ENCODE assay signal across 18 mouse cellular contexts in the genomic region with DNA sequence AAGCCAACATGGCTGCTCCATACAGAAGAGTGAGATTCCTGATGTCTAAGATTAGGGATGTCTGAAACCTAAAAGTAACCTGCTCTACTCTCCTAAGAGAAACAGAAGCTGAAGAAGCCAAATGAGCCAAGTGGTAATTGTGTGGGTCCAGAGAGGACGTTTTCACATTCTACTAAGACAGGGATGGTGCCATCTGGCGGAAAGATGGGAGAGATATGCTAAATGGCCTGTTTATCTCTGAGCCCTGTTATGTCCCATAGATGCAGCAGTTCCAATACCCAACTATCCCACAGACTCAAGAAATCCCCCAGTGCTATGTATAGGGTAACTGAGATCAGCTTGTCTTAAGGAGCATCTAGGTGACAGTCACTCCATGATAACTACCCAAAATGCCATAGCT.
A peak's percentile ranks its signal among the peaks of the same experiment; 100 is the strongest.
DNase-seq lines count a peak whose midpoint lies in the region; ATAC-seq and TF ChIP-seq lines count a peak whose summit lies in the region.
"Had no signal": no experiment of that assay in that cellular context is flagged by ENCODE, and none has a peak within 500 bp of the region (broad histone marks: within the 10 kb centered on the region; RNA-seq: fewer than 3 reads in every experiment).

No protein-coding gene starts in this region.

- 0 out of 2 replicates have a peak, but pooled peaks have one; percentile 8 for TF ChIP-seq CTCF in forebrain, postnatal 0 days (IDR thresholded peaks at IDR 0.05; ENCODE audit: low read depth)
- no peak for TF ChIP-seq CTCF in olfactory bulb, adult 2 months (IDR thresholded peaks at IDR 0.05; ENCODE audit: insufficient read depth, low read depth, low read length)

- H3K27ac ChIP-seq in forebrain, postnatal 0 days (ENCODE audit: low read depth, low read length), result no peak overlapping the region
- no peak overlapping the region for H3K27ac ChIP-seq in forebrain, embryonic 14.5 days (ENCODE audit: low read depth, low read length)
- H3K27ac ChIP-seq in olfactory bulb, adult 2 months (ENCODE audit: insufficient read depth, low read depth, low read length), result peak overlapping the region; percentile 73
- H3K27ac ChIP-seq: forebrain, embryonic 15.5 days; heart, embryonic 13.5 days; intestine, embryonic 15.5 days; macrophage; midbrain, embryonic 15.5 days had no signal

- 0 out of 2 replicates have a peak, but pooled peaks cover 5% of the 10 kb centered on the region for H3K4me1 ChIP-seq in forebrain, postnatal 0 days (ENCODE audit: insufficient read depth)
- peaks cover 7% of the 10 kb centered on the region; the same call in 1 of the 2 replicates for H3K4me1 ChIP-seq in forebrain, embryonic 14.5 days (ENCODE audit: control insufficient read depth, insufficient read depth, low read length)
- no peaks in the 10 kb centered on the region for H3K4me1 ChIP-seq in olfactory bulb, adult 2 months (ENCODE audit: control insufficient read depth, insufficient read depth, low read length)
- H3K4me1 ChIP-seq: heart, embryonic 13.5 days; intestine, embryonic 15.5 days had no signal

- ATAC-seq in forebrain, postnatal 0 days, result no peak
- no peak for ATAC-seq in forebrain, embryonic 14.5 days
- ATAC-seq: forebrain, embryonic 15.5 days; intestine, embryonic 15.5 days; midbrain, embryonic 15.5 days had no signal

- no peak overlapping the region for H3K9ac ChIP-seq in forebrain, postnatal 0 days
- H3K9ac ChIP-seq in forebrain, embryonic 14.5 days (ENCODE audit: low read length), result no peak overlapping the region
- H3K9ac ChIP-seq: forebrain, embryonic 15.5 days; heart, embryonic 13.5 days; intestine, embryonic 15.5 days; midbrain, embryonic 15.5 days had no signal

- TF ChIP-seq POLR2A in olfactory bulb, adult 2 months (IDR thresholded peaks at IDR 0.05; ENCODE audit: insufficient read depth, low read depth, low read length), result no peak

- H3K4me2 ChIP-seq in forebrain, postnatal 0 days (ENCODE audit: low read depth), result no peak overlapping the region
- no peak overlapping the region for H3K4me2 ChIP-seq in forebrain, embryonic 14.5 days (ENCODE audit: low read length)
- H3K4me2 ChIP-seq: forebrain, embryonic 15.5 days; heart, embryonic 13.5 days; intestine, embryonic 15.5 days; midbrain, embryonic 15.5 days had no signal

- peak; percentile 10 for DNase-seq in forebrain, postnatal 0 days
- no peak for DNase-seq in forebrain, embryonic 14.5 days (ENCODE audit: low spot score)
- peak; percentile 27 for DNase-seq in retina, postnatal 1 day
- DNase-seq in retina, embryonic 14.5 days (ENCODE audit: low spot score), result no peak
- DNase-seq in cerebellum, adult 8-10 months, result peak; percentile 42
- no peak for DNase-seq in adrenal gland, postnatal 14 days
- no peak for DNase-seq in lung, postnatal 36 days
- DNase-seq: adrenal gland, postnatal 36 days; gastrocnemius, postnatal 25 days; kidney, postnatal 4 days; lung, adult 18-20 months had no signal

- H3K9me3 ChIP-seq in forebrain, postnatal 0 days (ENCODE audit: low read length), result no peaks in the 10 kb centered on the region
- H3K9me3 ChIP-seq in forebrain, embryonic 14.5 days (replicated peaks; ENCODE audit: control insufficient read depth, low read length), result no peaks in the 10 kb centered on the region
- H3K9me3 ChIP-seq: forebrain, embryonic 15.5 days; G1E; heart, embryonic 13.5 days; intestine, embryonic 15.5 days; midbrain, embryonic 15.5 days had no signal

- H3K4me3 ChIP-seq in forebrain, postnatal 0 days (ENCODE audit: low read depth, low read length), result no peak overlapping the region
- H3K4me3 ChIP-seq in forebrain, embryonic 14.5 days (ENCODE audit: low read depth, low read length), result no peak overlapping the region
- H3K4me3 ChIP-seq in olfactory bulb, adult 2 months (ENCODE audit: insufficient read depth, low read depth, low read length), result no peak overlapping the region
- H3K4me3 ChIP-seq: forebrain, embryonic 15.5 days; heart, embryonic 13.5 days; intestine, embryonic 15.5 days; midbrain, embryonic 15.5 days had no signal

- no peaks in the 10 kb centered on the region for H3K36me3 ChIP-seq in forebrain, postnatal 0 days (ENCODE audit: insufficient read depth)
- H3K36me3 ChIP-seq in forebrain, embryonic 14.5 days (ENCODE audit: control insufficient read depth, insufficient read depth, low read length), result no peaks in the 10 kb centered on the region
- H3K36me3 ChIP-seq: forebrain, embryonic 15.5 days; G1E; heart, embryonic 13.5 days; intestine, embryonic 15.5 days; midbrain, embryonic 15.5 days had no signal

- H3K27me3 ChIP-seq in forebrain, postnatal 0 days (ENCODE audit: insufficient read depth, low read length), result no peaks in the 10 kb centered on the region
- no peaks in the 10 kb centered on the region for H3K27me3 ChIP-seq in forebrain, embryonic 14.5 days (replicated peaks; ENCODE audit: control insufficient read depth, insufficient read depth, low read length)
- H3K27me3 ChIP-seq: forebrain, embryonic 15.5 days; heart, embryonic 13.5 days; intestine, embryonic 15.5 days; midbrain, embryonic 15.5 days had no signal

- WGBS in forebrain, postnatal 0 days, result 60% methylated on average over 2 of the region's 2 CpGs
- 68% methylated on average over 2 of the region's 2 CpGs for WGBS in forebrain, embryonic 14.5 days
- WGBS in olfactory bulb, adult 2 months, result 58% methylated on average over 2 of the region's 2 CpGs

Comparison
In these comparisons a context has a peak if more than half of its experiments do, and no peak if none do; other contexts are left out.
1. DNase-seq: peak in forebrain, postnatal 0 days (single experiment), retina, postnatal 1 day (single experiment) and cerebellum, adult 8-10 months (single experiment); none in forebrain, embryonic 14.5 days (single experiment), retina, embryonic 14.5 days (single experiment), adrenal gland, postnatal 14 days (single experiment) and lung, postnatal 36 days (single experiment).